Mouse (Mus musculus) forebrain, postnatal 0 days (tissue): Measurements from ENCODE around the gene Tent5b. TPM values are rescaled to one million over a fixed set of nuclear protein-coding genes. Genes with fewer than 3 reads are reported as not detected.
A peak's percentile ranks its signal among the peaks of the same experiment; 100 is the strongest.

Experiments
- ATAC-seq: fragments of 200-750 bp; cut with Nextera tagmentation; 2 replicates; pipeline ENCODE4 v1.8.0; 2017; ENCODE audit warnings: mild to moderate bottlenecking, moderate library complexity
- DNase-seq: peaks from one replicate; pipeline ENCODE4 v3.0.0-alpha.2; 2015
- H3K27ac ChIP-seq: fragments of 300-500 bp; sonication (generic); 2 replicates; pipeline ENCODE4 v1.5.1; 2014; ENCODE audit warnings: low read depth, mild to moderate bottlenecking, antibody characterized with exemption, low read length, moderate library complexity, mixed read lengths
- H3K27me3 ChIP-seq: fragments of 300-500 bp; sonication (generic); 2 replicates; pipeline ENCODE4 v1.6.1; 2014; ENCODE audit warnings: mild to moderate bottlenecking, low read length, mixed read lengths; ENCODE audit not compliant: insufficient read depth
- H3K36me3 ChIP-seq: fragments of 300-500 bp; sonication (generic); 2 replicates; pipeline ENCODE4 v1.6.1; 2014; ENCODE audit warnings: mild to moderate bottlenecking, moderate library complexity; ENCODE audit not compliant: insufficient read depth
- H3K4me1 ChIP-seq: fragments of 300-500 bp; sonication (generic); 2 replicates; pipeline ENCODE4 v1.6.1; 2014; ENCODE audit warnings: antibody characterized with exemption; ENCODE audit not compliant: insufficient read depth
- H3K4me2 ChIP-seq: fragments of 300-500 bp; sonication (generic); 2 replicates; pipeline ENCODE4 v1.6.1; 2014; ENCODE audit warnings: low read depth, mild to moderate bottlenecking, moderate library complexity
- H3K4me3 ChIP-seq: fragments of 300-500 bp; sonication (generic); 2 replicates; pipeline ENCODE4 v1.5.1; 2014; ENCODE audit warnings: low read depth, low read length, mixed read lengths
- H3K9ac ChIP-seq: fragments of 300-500 bp; sonication (generic); 2 replicates; pipeline ENCODE4 v1.6.1; 2014; ENCODE audit warnings: mild to moderate bottlenecking
- H3K9me3 ChIP-seq: fragments of 300-500 bp; sonication (generic); 2 replicates; pipeline ENCODE4 v1.6.1; 2016; ENCODE audit warnings: low read length
- CTCF ChIP-seq: sonication (generic); IDR thresholded peaks from 2 replicates; pipeline ENCODE4 v1.5.1; 2016; ENCODE audit warnings: antibody characterized with exemption, control low read depth, low read depth
- WGBS: fragments of 180-500 bp; shearing (Covaris S2); extraction: QIAGEN DNeasy Blood & Tissue Kit; methylation state at CpG from one replicate; pipeline ENCODE4 v1.1.7; 2014; 5-methylcytosine and 5-hydroxymethylcytosine counted together
- polyA plus RNA-seq: library from polyadenylated mRNA; unstranded; fragments of >200 nt; fragmentation: Nextera tagmentation; extraction: Ambion mirVana; gene quantifications from 2 replicates; pipeline ENCODE4 v1.2.1, GENCODE M21; 2015
- total RNA-seq: library from RNA; depleted of rRNA; stranded (reverse); fragments of >200 nt; gene quantifications from 2 replicates; pipeline ENCODE4 v1.2.3, GENCODE M21; 2014

Gene Tent5b
- total and polyA plus RNA-seq, 2 experiments from 2014 or later, result 0.31 to 0.62 TPM

GRCm38 (mm10) chr4:133491800-133492199, 11.9 kb downstream of the Tent5b start:
- ATAC-seq (no peak), DNase-seq (no peak)
- TF ChIP-seq CTCF, result no peak
- no peak overlapping the region for H3K4me3 ChIP-seq
- H3K36me3 ChIP-seq, result 0 out of 2 replicates have a peak, but pooled peaks cover 6% of the 10 kb centered on the region
- no peak overlapping the region for H3K27ac ChIP-seq
- no peaks in the 10 kb centered on the region for H3K9me3 ChIP-seq
- H3K27me3 ChIP-seq, result peaks cover 12% of the 10 kb centered on the region; the same call in 1 of the 2 replicates
- no peak overlapping the region for H3K4me2 ChIP-seq
- H3K9ac ChIP-seq, result no peak overlapping the region
- H3K4me1 ChIP-seq, result 0 out of 2 replicates have a peak, but pooled peaks cover under 1% of the 10 kb centered on the region
- WGBS, result 46% methylated on average over 10 of the region's 10 CpGs

DNA sequence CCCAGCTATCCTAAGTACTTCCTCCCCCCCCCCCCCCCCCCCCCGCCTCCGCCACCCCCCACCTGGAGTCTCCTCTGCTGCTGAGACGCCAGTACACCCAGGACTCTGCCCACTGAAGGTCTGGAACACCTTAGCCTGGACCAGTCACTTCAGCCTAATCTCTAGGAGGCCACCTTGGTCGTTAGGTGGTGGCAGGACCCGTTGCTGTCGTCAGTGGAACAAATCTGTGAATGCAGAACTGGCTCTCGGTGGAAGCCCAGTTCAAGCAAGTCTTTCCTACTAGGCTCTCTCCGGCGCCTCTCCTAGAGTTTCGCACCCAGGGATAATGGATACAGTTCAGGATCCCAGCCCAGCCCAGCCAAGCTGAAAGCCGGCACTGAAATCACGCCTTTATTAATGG, 14.0 kb downstream of the Tent5b start:
- H3K4me1 ChIP-seq, result 0 out of 2 replicates have a peak, but pooled peaks cover 5% of the 10 kb centered on the region
- H3K27ac ChIP-seq, result no peak overlapping the region
- 26% methylated on average over 11 of the region's 12 CpGs for WGBS
- H3K27me3 ChIP-seq, result peaks cover 18% of the 10 kb centered on the region
- no peak overlapping the region for H3K9ac ChIP-seq
- ATAC-seq (no peak), DNase-seq (no peak)
- peak overlapping the region; percentile 52 for H3K4me2 ChIP-seq
- 0 out of 2 replicates have a peak, but pooled peaks cover 6% of the 10 kb centered on the region for H3K36me3 ChIP-seq
- H3K9me3 ChIP-seq, result no peaks in the 10 kb centered on the region
- peak overlapping the region; percentile 28; the same call in 1 of the 2 replicates for H3K4me3 ChIP-seq
- no peak for TF ChIP-seq CTCF

- 2% methylated on average over 12 of the region's 12 CpGs for WGBS
- peak; percentile 87 for TF ChIP-seq CTCF
- peak overlapping the region; percentile 28 for H3K4me3 ChIP-seq
- 0 out of 2 replicates have a peak, but pooled peaks cover 5% of the 10 kb centered on the region for H3K4me1 ChIP-seq
- H3K4me2 ChIP-seq, result peak overlapping the region; percentile 52
- no peak overlapping the region for H3K27ac ChIP-seq
- H3K9me3 ChIP-seq, result no peaks in the 10 kb centered on the region
- ATAC-seq (no peak), DNase-seq (peak; percentile 83)
- 0 out of 2 replicates have a peak, but pooled peaks cover 6% of the 10 kb centered on the region for H3K36me3 ChIP-seq
- H3K9ac ChIP-seq, result no peak overlapping the region
- H3K27me3 ChIP-seq, result peaks cover 23% of the 10 kb centered on the region
Observed at GRCm38 (mm10) chr4:133494432-133494831, 14.5 kb downstream of the Tent5b start.

- Histone ChIP-seq H3K9me3 (no peaks in the 10 kb centered on the region), H3K9ac (no peak overlapping the region), H3K4me3 (no peak overlapping the region), H3K27ac (no peak overlapping the region), H3K27me3 (peaks cover 26% of the 10 kb centered on the region), H3K4me2 (no peak overlapping the region), H3K4me1 (0 out of 2 replicates have a peak, but pooled peaks cover 5% of the 10 kb centered on the region), H3K36me3 (0 out of 2 replicates have a peak, but pooled peaks cover 6% of the 10 kb centered on the region)
- WGBS, result 62% methylated on average over 4 of the region's 4 CpGs
- no peak for TF ChIP-seq CTCF
- ATAC-seq (no peak), DNase-seq (no peak)
Observed at GRCm38 (mm10) chr4:133494867-133495266, 14.9 kb downstream of the Tent5b start.

DNA sequence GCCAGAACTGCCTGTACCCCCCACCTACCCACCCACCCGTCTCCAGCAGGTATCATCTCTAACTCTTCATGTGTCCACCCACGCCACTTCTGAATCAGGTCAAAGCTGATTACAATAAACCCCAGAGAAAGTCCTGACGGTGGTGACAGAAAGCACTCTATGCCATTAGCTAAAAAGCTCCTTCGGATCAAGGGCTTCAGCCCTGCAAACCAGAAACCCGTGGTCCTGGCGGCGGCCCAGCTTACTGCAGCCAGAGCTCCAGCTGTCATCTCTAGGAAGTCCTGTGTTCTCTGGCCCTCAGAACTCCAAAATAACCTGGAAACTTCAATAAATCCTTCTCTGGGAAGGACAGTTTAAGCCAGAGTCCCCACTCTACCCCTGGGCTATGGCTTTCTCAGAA, 15.8 kb downstream of the Tent5b start:
- Histone ChIP-seq H3K36me3 (0 out of 2 replicates have a peak, but pooled peaks cover 5% of the 10 kb centered on the region), H3K4me3 (no peak overlapping the region), H3K9ac (no peak overlapping the region), H3K9me3 (no peaks in the 10 kb centered on the region), H3K4me1 (0 out of 2 replicates have a peak, but pooled peaks cover 5% of the 10 kb centered on the region), H3K27me3 (peaks cover 26% of the 10 kb centered on the region), H3K27ac (no peak overlapping the region), H3K4me2 (peak overlapping the region; percentile 98; the same call in 1 of the 2 replicates)
- TF ChIP-seq CTCF, result no peak
- 30% methylated on average over 7 of the region's 7 CpGs for WGBS
- ATAC-seq (no peak), DNase-seq (no peak)

GRCm38 (mm10) chr4:133496738-133497445, 17.0 kb downstream of the Tent5b start:
- peaks cover 26% of the 10 kb centered on the region for H3K27me3 ChIP-seq
- no peak overlapping the region for H3K27ac ChIP-seq
- peak overlapping the region; percentile 70 for H3K9ac ChIP-seq
- TF ChIP-seq CTCF, result no peak
- H3K4me3 ChIP-seq, result peak overlapping the region; percentile 82
- ATAC-seq (no peak), DNase-seq (no peak)
- 0 out of 2 replicates have a peak, but pooled peaks cover 5% of the 10 kb centered on the region for H3K4me1 ChIP-seq
- no peaks in the 10 kb centered on the region for H3K9me3 ChIP-seq
- WGBS, result 24% methylated on average over 6 of the region's 6 CpGs
- peak overlapping the region; percentile 98 for H3K4me2 ChIP-seq
- no peaks in the 10 kb centered on the region for H3K36me3 ChIP-seq
